Mouse (Mus musculus) left cerebral cortex, adult 2 months (tissue): Measurements from ENCODE around the gene Cxadr. TPM values are rescaled to one million over a fixed set of nuclear protein-coding genes. Genes with fewer than 3 reads are reported as not detected.

Experiments used
- DNase-seq, 2 experiments: peaks; one replicate each; pipeline ENCODE4 v3.0.0; 2021 to 2022; ENCODE audit warnings: low spot score in 2 of 2, mixed read lengths in 1 of 2; ENCODE audit errors: extremely low spot score in 1 of 2
- H3K27ac ChIP-seq: fragments of 200-600 bp; 2 replicates; pipeline ENCODE4 v1.8.1; 2022
- H3K4me3 ChIP-seq: fragments of 200-600 bp; 2 replicates; pipeline ENCODE4 v1.8.1; 2022
- CTCF ChIP-seq: fragments of 200-600 bp; IDR thresholded peaks from 2 replicates; pipeline ENCODE4 v1.8.1; 2022; ENCODE audit warnings: antibody characterized with exemption, mild to moderate bottlenecking, moderate library complexity
- intact Hi-C: fragments of 180-260 bp; cut with DNase I; formaldehyde crosslinking; loops from one replicate; pipeline ENCODE4 v1.15.1; 2025
- long read RNA-seq, 2 experiments: library from polyadenylated mRNA; stranded (forward); transcript quantifications; one replicate each; pipeline ENCODE4 v2.0.0; 2021; ENCODE audit warnings: borderline mapping rate in 2 of 2
- total RNA-seq, 2 experiments: library from RNA; stranded (reverse); gene quantifications; 2 replicates each; pipeline ENCODE4 v1.2.3; 2021

Cxadr gene
- total RNA-seq: 10 to 100 TPM; 28.5 to 31.5 TPM
- long read RNA-seq, experiment 1, full-length matches to known transcripts: 1 of 5 reads
- long read RNA-seq, experiment 1, partial matches to known transcripts: 2 of 5 reads
- long read RNA-seq, experiment 1, other reads (novel, unspliced or antisense): 2 of 5 reads
- long read RNA-seq, experiment 2, full-length matches to known transcripts: 3 of 8 reads
- long read RNA-seq, experiment 2, partial matches to known transcripts: 1 of 8 reads
- long read RNA-seq, experiment 2, other reads (novel, unspliced or antisense): 4 of 8 reads

DNA sequence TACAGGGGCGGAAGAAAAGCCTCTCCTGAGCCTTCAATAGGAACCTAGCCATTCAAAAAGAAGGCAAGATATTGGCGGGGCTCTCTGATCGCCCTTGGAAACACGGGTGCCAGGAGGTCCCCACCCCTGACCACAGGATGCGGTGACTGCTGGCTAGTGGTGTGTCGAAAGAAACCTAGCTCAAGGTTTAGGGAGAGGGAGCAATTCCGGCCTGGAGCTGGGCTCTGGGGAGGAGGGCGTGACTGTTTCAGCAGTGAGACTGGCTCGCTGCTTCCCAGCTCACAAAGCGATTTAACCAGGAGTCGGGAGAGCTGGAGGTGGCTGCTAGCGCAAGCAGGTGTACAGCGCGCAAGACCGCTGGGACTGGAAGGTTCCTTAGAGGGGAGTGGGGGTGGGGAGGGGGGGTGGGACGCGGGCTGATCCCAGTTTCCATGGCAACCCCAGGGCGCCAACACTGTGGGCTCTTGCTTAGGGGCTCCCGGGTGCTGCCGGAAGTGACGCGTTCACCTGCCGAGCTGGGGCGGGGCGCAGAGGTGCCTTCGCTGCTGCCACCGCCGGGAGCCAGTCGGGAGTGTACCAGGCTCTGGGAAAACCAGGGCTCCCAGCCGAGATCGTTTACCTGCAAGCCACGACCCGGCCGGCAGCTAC is at the start of gene Cxadr:
Gene Cxadr, plus strand, starts transcription at position 307 of the 648 bp plus-strand sequence.
- H3K4me3 ChIP-seq: peak within 1 kb of the TSS; percentile 86
- DNase-seq: peak; percentile 84 to 88
- peak within 1 kb of the TSS; percentile 88 for H3K27ac ChIP-seq
- no peak for TF ChIP-seq CTCF
- intact Hi-C loops: loop anchor here (5.0 kb wide), 1 partner anchor 64 kb away; no protein-coding TSS in a partner anchor

DNA sequence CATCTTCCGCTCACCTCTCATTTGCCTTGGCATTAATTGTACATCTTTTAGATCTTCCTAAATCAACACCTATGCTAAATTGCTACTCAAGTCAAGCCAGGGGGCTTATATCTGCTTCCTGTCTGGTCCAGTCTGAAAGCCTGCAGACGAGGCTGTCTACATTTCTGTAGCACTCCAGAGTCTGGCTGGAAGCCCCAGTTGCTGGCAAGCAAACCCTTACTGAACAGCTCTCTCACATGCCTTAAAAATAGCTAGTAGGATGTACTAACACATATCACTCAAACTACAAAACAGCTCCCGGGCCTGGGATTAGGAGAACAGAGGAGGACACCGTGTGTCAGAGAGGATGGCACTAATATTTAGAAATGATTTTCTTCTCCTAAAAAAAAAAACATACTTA is 42.3 kb upstream of the Cxadr start:
- H3K27ac ChIP-seq: no peak overlapping the region

DNA sequence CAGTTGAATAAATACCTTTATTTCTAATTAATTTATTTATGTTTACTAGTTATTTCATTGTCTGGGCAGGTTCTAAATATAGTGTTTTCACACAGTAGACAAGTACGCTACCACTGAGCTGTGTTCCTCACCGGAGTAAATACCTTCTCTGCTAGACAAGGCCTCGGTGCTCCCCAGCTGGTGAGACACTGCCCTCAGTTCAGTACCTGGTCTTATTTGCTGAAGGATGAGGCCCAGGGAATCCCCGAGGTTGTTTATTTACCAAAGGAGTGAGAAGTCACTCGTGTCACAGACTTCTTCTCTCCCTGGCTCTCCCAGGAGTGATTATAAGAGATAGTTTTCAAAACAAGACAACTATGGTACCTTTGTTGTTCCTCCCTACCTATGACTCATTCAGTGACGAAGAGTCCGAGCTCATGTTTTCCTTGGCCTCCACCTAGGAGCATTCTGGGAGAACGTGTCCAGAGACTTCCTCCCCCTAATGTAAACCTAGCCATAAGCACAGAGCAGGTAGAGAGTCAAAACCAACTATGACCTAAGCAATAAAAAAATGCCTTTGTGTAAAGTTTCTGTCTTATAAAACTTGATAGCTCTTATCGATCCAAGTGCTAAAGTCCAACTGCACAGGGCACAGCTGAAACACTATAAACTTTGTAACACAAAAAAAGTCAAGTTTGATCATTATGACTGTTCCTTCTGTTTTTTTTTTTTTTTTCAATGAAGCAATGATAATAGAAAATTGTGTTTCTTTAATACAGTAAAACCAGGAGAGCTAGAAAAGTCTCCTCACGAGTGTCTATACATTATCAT is 41.0 kb upstream of the Cxadr start:
- Histone ChIP-seq H3K27ac (no peak overlapping the region), H3K4me3 (no peak overlapping the region)
- intact Hi-C loops: no loop called here
- DNase-seq: no peak
- TF ChIP-seq CTCF: no peak

More for the DNA sequence above, 42.3 kb upstream of the Cxadr start:
- no peak overlapping the region for H3K4me3 ChIP-seq
- DNase-seq: no peak
- intact Hi-C loops: no loop called here
- no peak for TF ChIP-seq CTCF

DNA sequence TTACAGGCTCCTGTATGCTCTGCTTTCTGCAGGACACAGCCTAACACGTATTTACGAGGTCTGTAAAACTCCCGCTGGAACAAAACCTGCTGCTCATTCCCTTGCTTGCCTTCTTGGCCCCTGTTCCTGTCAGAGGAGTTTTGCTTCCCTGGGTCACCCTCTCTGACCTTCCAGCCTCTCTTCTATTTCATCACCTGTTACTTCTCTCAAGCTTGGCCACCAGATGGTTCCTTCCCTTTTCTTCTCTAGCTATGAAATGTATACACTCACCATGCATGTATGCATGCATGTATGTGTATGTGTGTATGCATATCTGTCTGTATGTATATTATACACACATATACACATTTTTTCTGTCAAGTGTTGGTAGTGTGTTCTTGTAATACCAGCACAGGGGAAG is 39.8 kb upstream of the Cxadr start:
- intact Hi-C loops: no loop called here
- no peak overlapping the region for H3K4me3 ChIP-seq
- TF ChIP-seq CTCF: no peak
- no peak for DNase-seq
- no peak overlapping the region for H3K27ac ChIP-seq

DNA sequence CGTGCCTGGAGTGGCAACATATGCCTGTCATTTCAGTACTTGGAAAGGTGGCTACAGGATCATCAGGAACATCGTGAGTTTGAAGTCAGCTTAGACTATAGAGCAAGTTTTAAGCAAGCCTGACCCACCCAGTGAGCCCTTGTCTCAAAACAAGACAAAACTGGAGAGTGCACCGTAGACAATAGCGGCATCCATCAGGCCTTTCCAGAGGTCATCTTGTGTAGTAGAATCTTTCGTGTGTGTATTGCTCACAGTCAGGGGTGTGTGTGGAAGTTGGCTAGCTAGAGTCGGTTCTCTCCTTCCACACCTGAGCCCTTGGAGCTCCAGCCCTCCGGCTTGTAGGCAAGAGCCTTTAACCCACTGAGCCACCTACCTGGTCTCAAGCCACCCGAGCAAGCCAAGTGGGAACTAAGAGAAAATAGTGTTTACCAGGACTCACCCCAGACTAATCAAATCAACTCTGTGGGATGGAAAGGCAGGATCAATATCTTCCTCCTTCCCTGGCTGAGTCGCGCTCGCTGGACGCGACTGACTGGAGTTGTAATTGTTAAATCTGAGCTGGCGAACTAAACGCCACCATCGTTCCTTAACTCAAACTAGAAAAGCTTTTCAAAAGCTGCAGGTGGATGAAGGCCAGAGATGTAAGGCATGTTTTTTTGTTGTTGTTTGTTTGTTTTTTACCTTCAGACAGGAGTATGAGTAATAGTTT is 36.7 kb upstream of the Cxadr start:
- H3K27ac ChIP-seq: no peak overlapping the region

DNA sequence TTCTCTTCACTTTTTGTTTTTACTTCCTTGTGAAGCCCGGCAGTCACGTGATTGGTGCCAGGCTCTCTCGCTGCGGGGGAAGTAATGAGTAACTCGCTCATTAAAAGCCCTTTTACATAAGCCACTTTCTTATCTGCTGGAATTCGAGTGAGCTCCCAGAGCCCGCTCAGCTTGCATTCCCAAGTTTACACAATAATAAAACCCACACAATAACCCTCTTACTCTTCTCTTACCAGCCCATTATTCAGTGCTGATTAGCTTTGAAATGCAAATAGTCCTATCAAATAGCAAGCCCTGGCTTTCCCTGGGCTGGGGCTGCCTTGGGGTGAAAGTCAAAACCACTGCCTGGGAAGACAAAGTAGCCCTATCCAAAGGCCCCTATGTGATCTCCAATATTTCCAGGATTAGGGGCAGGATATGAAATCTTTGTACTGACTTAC is 36.1 kb upstream of the Cxadr start:
- DNase-seq: peak; percentile 25 to 62
- peak overlapping the region; percentile 34 for H3K4me3 ChIP-seq
- intact Hi-C loops: no loop called here
- H3K27ac ChIP-seq: no peak overlapping the region
- TF ChIP-seq CTCF: no peak

More for the DNA sequence above, 36.7 kb upstream of the Cxadr start:
- intact Hi-C loops: no loop called here
- peak overlapping the region; percentile 34 for H3K4me3 ChIP-seq
- no peak for DNase-seq
- no peak for TF ChIP-seq CTCF

DNA sequence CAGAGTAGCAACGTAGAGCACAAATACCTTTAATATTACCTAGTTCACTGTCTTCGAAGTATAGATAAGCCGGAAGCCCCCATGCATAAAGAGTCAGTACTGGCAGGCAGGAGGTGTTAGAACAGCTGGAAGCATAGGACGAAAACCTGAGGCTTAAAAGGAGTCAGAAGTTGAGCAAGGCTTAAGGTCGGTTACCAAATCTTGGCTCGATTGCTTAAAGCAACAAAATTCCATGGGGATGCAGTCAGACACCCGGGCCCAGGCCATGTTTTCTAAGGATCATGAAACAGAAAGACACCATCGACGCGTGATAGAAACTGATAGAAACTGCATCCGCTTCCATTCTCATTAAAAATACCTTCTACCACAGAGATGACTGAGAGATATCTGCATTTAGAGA is 35.5 kb upstream of the Cxadr start:
- Histone ChIP-seq H3K27ac (no peak overlapping the region), H3K4me3 (no peak overlapping the region)
- DNase-seq: no peak
- TF ChIP-seq CTCF: no peak
- intact Hi-C loops: no loop called here

DNA sequence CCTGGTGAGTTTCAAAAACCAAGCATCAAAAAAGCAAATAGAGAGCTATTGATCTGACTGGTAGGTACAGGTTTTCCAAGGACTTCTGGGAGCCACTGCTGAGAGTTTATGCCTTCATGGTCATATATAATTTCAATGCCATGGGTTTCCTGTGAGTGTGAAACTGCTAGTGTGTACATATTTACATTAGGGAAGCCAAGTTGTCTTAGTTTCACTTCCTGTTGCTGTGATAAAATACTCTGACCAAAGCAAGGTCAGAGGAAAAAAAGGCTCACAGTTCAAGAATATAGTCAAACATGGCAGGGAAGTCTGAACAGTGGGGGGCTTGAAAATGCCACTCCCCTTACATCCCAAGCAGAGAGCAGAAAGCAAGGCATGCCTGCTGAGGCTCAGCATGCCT is 33.8 kb upstream of the Cxadr start:
- intact Hi-C loops: no loop called here
- Histone ChIP-seq H3K4me3 (no peak overlapping the region), H3K27ac (no peak overlapping the region)
- no peak for TF ChIP-seq CTCF
- DNase-seq: no peak

DNA sequence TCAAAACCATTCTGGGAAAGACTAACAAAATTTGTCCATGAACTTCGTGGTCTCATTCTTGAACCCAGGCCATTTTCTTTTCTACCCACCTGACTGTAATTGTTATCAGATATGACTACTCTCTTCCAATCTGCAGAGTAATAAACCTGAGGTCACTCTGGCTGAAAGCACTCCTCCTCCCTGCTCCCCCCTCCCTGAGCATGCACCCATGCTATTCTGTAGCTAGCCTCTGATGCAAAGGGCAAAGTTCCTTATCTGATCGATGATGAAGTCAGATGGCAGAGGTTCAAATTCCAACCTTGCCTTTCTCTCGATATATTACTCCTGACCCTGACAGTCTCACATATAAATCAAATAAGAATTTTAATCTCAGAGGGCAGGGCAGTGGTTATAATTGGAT is 33.1 kb upstream of the Cxadr start:
- Histone ChIP-seq H3K4me3 (no peak overlapping the region), H3K27ac (no peak overlapping the region)
- DNase-seq: no peak
- no peak for TF ChIP-seq CTCF
- intact Hi-C loops: no loop called here

DNA sequence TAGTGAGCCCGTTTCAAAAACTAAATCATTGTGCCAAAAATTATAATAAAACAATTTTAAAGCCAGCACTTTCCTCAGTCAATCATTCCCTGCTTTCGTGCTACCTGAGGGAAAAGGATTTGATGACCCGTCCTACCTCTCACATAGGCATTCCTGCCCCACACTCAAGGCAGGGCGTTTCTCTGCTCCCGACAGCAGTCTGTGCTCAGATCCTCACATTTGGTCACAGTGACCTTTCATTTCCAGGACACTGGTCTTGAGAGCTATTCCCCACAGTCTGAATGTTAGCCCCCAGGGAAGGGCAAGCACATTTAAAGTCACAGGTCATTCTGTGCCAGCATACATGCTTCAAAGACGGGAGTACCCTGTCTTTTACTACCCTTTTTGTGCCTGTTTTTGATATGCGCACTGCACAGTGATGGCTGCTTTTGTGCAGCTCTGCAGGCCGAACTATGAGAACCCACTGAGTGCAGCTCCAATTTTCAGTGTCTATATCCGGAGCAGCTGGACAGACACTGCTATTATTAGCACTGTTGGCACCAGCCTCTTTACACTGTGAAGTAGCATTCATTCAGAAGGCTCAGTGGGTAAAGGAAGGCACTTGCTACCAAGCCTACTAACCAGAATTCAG is 26.3 kb upstream of the Cxadr start:
- intact Hi-C loops: no loop called here
- H3K4me3 ChIP-seq: no peak overlapping the region
- TF ChIP-seq CTCF: no peak
- no peak for DNase-seq
- peak overlapping the region; percentile 36 for H3K27ac ChIP-seq

DNA sequence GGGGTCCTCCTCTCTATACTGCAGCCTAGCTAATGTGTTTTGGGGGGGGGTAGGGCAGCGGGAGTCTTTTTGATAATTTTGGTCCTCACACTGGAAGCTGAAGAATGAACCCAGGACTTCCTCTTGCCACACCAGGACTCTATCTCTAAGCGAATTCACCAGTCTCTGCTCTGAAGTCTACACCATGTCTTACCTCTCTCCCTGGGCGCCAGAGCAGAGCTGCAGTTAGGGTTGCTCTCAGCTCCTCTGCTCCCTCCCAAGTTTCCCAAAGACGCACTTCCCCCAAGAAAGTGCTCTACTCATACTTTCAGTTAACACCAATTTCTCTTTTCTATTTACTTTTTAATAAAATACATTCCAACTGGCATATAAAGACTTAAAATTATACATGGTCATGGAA is 23.7 kb upstream of the Cxadr start:
- DNase-seq: no peak
- no peak overlapping the region for H3K27ac ChIP-seq
- intact Hi-C loops: no loop called here
- H3K4me3 ChIP-seq: no peak overlapping the region
- TF ChIP-seq CTCF: no peak
